Mouse (Mus musculus) kidney, adult 2 months (tissue): ENCODE data around the gene Creb5.

Experiments
- CTCF ChIP-seq: fragments of 200-500 bp; conservative IDR thresholded peaks from 2 replicates; pipeline ENCODE4 v1.5.1; 2011; ENCODE audit warnings: low read depth, mild to moderate bottlenecking, control low read depth, low read length, moderate library complexity, mixed read lengths; ENCODE audit not compliant: insufficient read depth, insufficient read length
- POLR2A ChIP-seq: fragments of 200-500 bp; IDR thresholded peaks from one replicate; pipeline ENCODE4 v1.6.1; 2011; ENCODE audit warnings: low read depth, low read length, control low read depth

GRCm38 (mm10) chr6:53704440-53704839, 417.4 kb downstream of the Creb5 start:
- TF ChIP-seq CTCF: no peak
- TF ChIP-seq POLR2A: no peak
